Mouse (Mus musculus) c-Kit-negative CD71-positive TER-119-positive erythroid progenitor cells, embryonic 14.5 days (primary cell): ENCODE data around the gene Foxp2.

Experiments used
- DNase-seq: peaks from one replicate; pipeline ENCODE4 v3.0.0-alpha.2; 2013; ENCODE audit warnings: low read depth, low spot score

The Foxp2 gene

GRCm38 (mm10) chr6:15370281-15370680, 469.1 kb downstream of the Foxp2 start:
- DNase-seq = no peak

DNA sequence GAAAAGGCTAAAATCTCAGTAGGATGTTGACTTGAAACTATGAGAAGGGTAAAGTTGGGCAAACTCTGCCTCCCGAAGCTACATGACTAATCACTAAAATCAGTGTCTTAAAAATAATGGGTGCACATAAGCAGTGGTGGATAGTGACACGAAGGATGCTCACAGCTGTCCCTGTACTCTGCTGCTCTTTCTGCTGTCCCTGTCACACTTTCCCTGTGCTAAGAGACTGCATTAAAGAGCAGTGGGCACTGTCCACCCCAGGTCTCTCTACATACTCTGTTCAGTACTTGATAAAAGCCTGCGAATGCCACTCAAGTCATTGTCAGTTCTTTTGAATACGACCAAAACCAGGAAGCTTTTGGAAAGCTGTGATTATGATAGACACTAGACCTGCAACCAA, 469.7 kb downstream of the Foxp2 start:
- no peak for DNase-seq

DNA sequence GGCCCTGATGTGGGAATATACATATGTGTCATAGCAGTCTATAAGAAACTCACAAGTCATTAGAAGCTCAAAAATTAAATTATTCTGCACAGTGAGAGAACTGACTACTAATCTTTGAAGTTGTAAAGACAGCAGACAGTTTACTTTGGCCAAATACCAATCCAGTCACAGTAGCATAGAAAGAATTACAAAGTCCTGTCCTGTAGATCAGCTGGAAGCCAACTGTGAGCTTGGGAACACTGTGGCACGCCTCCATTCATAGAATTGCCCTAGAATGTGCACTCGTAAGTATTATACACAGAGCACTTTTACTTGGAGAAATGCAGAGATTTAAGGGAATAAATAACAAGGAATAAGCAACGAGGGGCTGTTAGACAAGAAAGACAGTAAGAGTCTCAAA, 472.5 kb downstream of the Foxp2 start:
- no peak for DNase-seq

- DNase-seq = no peak
Measured at GRCm38 (mm10) chr6:15378261-15378660, 477.1 kb downstream of the Foxp2 start.

- no peak for DNase-seq
Measured at GRCm38 (mm10) chr6:15396462-15396861, 495.3 kb downstream of the Foxp2 start.

DNA sequence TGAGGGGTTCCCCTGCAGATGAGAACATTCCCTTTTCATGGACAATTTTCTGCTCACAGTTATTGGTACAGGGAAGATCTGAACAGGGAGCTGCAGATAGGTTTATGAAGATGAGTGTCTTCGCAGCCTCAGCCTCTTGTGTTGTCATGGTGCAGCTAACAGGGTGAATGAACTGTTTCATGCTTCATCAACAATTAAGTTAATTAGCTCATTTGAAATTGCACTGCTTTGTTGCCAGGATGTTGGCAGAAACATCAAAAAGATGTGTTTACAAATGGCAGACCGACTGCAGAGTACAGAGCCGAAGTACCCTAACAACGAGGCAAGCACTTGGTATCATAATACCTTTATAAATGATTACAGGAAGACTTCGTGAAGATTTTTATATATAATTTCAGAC, 496.3 kb downstream of the Foxp2 start:
- no peak for DNase-seq

DNA sequence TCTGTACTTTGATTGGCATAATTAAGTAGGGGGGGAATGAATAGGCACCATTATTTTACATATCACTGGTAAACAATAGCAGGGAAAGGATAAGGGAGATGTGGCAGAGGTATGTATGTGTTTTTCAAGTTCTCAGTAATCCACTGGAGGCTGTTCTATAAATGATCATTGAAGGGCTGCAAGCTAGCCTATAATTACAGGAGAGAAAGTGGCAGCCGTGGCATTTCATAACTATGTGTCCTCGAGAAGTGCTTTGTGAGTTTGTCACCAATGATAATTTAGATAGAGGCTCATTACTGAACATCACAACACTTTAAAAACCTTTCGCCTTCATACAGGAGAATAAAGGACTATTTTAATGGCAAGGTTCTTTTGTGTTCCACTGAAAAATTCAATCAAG, 500.0 kb downstream of the Foxp2 start:
- DNase-seq = no peak

DNA sequence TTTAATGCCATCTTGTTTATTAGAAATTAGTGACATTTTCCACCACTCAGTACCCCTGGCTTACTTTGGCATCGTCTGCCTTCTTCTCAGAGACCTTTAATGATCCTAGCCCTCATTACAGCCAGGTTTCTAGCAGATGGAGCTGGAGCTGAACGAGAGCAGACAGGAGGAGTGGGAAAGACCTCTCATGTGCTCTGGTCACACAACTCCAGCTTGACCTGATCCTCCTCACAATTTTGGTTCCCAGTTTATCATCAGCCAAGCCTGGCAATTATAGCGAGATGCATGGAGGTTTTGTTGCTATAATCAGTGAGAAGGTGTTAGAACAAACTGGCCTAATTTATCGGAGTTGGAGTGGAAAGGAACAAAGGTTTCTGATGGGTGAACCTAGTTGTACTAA, 500.9 kb downstream of the Foxp2 start:
- no peak for DNase-seq

DNA sequence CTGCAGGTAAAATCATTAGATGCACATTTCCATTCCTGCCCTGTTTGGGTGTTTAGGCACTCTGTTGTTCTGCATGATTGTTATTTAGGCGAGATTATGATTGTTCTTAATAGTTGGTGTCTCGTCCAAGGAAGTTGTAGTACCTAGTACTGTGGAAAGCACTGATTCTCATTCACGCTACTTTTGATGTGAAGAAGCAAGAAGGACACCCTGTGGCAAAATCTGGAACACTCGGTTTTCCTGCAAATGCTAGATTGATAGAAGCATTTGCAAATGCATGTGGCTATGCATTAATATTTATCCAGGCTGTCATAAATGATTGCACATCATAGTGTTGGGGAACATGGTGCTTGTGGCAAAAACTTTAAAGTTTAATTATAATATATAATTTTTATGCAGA, 514.0 kb downstream of the Foxp2 start:
- DNase-seq = no peak

- DNase-seq = no peak
Measured at GRCm38 (mm10) chr6:15459701-15460100, 558.6 kb downstream of the Foxp2 start.

DNA sequence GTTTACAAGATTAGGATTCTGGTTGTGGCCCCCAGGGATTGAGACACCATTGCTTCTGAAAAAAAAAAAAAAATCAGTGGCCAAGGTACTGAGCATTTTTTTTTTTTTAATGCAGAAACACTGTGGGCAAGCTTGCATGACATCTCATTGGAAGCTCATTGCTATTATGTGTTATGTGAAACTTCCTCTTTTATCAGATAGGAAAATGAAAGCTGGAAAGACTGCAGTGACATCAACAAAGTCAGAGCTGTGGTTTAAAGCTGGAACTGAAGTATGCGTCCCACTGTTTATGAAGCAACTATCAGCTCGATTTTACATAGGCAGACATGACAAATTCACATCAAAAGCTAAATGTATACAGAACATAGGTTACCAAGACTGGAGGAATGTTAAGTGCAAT, 562.2 kb downstream of the Foxp2 start:
- no peak for DNase-seq

GRCm38 (mm10) chr6:15465471-15465870, 564.3 kb downstream of the Foxp2 start:
- DNase-seq = no peak

GRCm38 (mm10) chr6:15466634-15467033, 565.5 kb downstream of the Foxp2 start:
- no peak for DNase-seq

DNA sequence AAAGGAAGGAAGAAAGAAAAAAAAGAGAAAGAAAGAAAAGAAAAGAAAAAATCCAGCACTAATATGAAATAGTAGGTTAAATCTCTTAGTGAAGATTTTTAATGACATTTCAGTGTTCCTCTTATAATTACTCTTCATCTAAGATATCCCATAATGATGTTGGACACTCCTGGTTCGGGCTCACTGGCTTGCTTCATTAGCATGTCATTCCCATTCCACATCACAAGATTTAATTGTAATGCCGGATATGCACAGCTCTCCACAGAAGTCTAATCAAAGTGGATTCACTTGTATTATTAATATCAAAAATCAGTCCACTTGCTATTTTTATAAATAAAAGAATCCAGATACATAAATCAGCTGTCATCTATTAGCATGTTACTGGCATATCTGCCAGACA, 585.8 kb downstream of the Foxp2 start:
- DNase-seq = no peak
